Mouse (Mus musculus) adipocyte (in vitro differentiated cells): Measurements from ENCODE around the gene Plscr4.

Experiments used
- DNase-seq: peaks from one replicate; pipeline ENCODE4 v3.0.0-alpha.2; 2016; ENCODE audit warnings: low spot score

The Plscr4 gene

GRCm38 (mm10) chr9:92457261-92458058 lies at the start of gene Plscr4:
Gene Plscr4 (plus strand): TSS chr9:92457373.
- peak; percentile 80 for DNase-seq

- DNase-seq = no peak
Observed at GRCm38 (mm10) chr9:92410225-92410624, 46.9 kb upstream of the Plscr4 start.

GRCm38 (mm10) chr9:92412045-92412444 lies 45.1 kb upstream of the Plscr4 start:
- DNase-seq = peak; percentile 87

- DNase-seq = peak; percentile 32
Observed at GRCm38 (mm10) chr9:92413684-92414083, 43.5 kb upstream of the Plscr4 start.

GRCm38 (mm10) chr9:92437781-92438180 lies 19.4 kb upstream of the Plscr4 start:
- DNase-seq = peak; percentile 72

- no peak for DNase-seq
Observed at GRCm38 (mm10) chr9:92441468-92441867, 15.7 kb upstream of the Plscr4 start.

GRCm38 (mm10) chr9:92444536-92444935 lies 12.6 kb upstream of the Plscr4 start:
- DNase-seq = no peak

- DNase-seq = no peak
Observed at GRCm38 (mm10) chr9:92456605-92457004, 568 bp upstream of the Plscr4 start.

GRCm38 (mm10) chr9:92458059-92458402 lies 858 bp downstream of the Plscr4 start:
- peak; percentile 44 for DNase-seq

- peak; percentile 39 for DNase-seq
Observed at GRCm38 (mm10) chr9:92458418-92458817, 1.2 kb downstream of the Plscr4 start.

GRCm38 (mm10) chr9:92467724-92468123 lies 10.6 kb downstream of the Plscr4 start:
- peak; percentile 19 for DNase-seq

GRCm38 (mm10) chr9:92472256-92472855 lies 15.2 kb downstream of the Plscr4 start:
- no peak for DNase-seq

GRCm38 (mm10) chr9:92473178-92473577 lies 16.0 kb downstream of the Plscr4 start:
- no peak for DNase-seq

GRCm38 (mm10) chr9:92474244-92474643 lies 17.1 kb downstream of the Plscr4 start:
- no peak for DNase-seq

- DNase-seq = no peak
Observed at GRCm38 (mm10) chr9:92481663-92482062, 24.5 kb downstream of the Plscr4 start.

GRCm38 (mm10) chr9:92482551-92482950 lies 25.4 kb downstream of the Plscr4 start:
- no peak for DNase-seq

- DNase-seq = no peak
Observed at GRCm38 (mm10) chr9:92484710-92485267, 27.6 kb downstream of the Plscr4 start.

GRCm38 (mm10) chr9:92489857-92490256 lies 32.7 kb downstream of the Plscr4 start:
- no peak for DNase-seq

GRCm38 (mm10) chr9:92490319-92490718 lies 33.1 kb downstream of the Plscr4 start:
- no peak for DNase-seq

GRCm38 (mm10) chr9:92491274-92491673 lies 34.1 kb downstream of the Plscr4 start:
- DNase-seq = no peak

GRCm38 (mm10) chr9:92499710-92500410 lies 42.7 kb downstream of the Plscr4 start:
- peak; percentile 80 for DNase-seq

GRCm38 (mm10) chr9:92504256-92504655 lies 47.1 kb downstream of the Plscr4 start:
- no peak for DNase-seq

GRCm38 (mm10) chr9:92504889-92505288 lies 47.7 kb downstream of the Plscr4 start:
- DNase-seq = no peak
